Mouse (Mus musculus) monocyte, adult 5-6 weeks (primary cell): ENCODE data around the gene Eif3b. TPM values are rescaled to one million over a fixed set of nuclear protein-coding genes. Genes with fewer than 3 reads are reported as not detected.

ENCODE experiments used
- ATAC-seq: fragments of 153-309, 156-312 bp; replicated peaks from 2 replicates; pipeline ENCODE4 v1.8.0; 2017; ENCODE audit warnings: mild to moderate bottlenecking; ENCODE audit not compliant: low TSS enrichment, insufficient number of reproducible peaks, severe bottlenecking, poor library complexity, low FRiP score
- total RNA-seq: library from RNA; stranded (forward); fragments of 200-1000, 200-491, 200-594 nt; gene quantifications from 3 replicates; pipeline ENCODE4 v1.2.3, GENCODE M21; 2017

Gene Eif3b
- 58.0 to 92.8 TPM (median 85.6 TPM) in 3 replicates for total RNA-seq

GRCm38 (mm10) chr5:140418489-140419441 lies at the start of gene Eif3b:
Gene Eif3b (plus strand): TSS chr5:140419328.
- ATAC-seq, result peak; percentile 91

- no peak for ATAC-seq
Measured at GRCm38 (mm10) chr5:140369466-140369865, 49.7 kb upstream of the Eif3b start.

DNA sequence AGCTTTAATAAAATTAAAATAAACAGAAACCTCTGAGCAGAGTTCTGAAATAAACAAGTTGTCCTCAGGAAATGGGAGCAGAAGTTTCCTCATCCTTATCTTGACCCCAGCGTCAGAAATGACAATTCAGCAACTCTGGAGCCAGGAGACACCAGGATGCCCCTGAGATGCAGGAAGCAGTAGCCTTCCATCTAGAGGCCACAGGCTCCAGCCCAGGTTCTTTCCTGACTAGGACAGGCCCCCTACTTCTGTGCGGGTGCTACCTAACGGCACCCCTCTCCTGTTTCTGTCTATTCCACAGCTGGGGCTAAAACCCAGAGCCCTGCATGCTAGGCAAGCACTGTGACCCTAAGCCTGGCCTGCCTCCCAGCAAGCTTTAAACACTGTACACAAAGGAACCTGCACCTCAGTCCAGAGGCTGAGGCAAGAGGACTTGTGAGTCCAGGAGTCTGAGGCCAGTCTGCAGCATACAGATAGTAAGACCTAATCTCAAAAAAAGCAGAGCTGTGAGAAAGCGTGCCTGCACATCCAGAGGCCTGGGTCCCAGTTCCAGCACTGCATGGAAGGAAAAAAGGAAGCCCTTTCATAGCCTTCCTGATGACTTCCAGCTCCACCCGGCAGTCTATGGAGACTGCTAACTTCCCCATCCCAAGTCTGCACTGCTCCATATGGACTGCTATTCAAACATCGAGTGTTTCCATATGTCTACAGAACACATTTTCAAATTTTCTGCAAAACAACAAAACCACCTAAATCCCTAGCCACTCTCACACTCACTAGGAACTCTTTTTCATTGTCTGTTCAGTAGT lies 48.5 kb upstream of the Eif3b start:
- no peak for ATAC-seq

GRCm38 (mm10) chr5:140371671-140372070 lies 47.5 kb upstream of the Eif3b start:
- no peak for ATAC-seq

GRCm38 (mm10) chr5:140373711-140374110 lies 45.4 kb upstream of the Eif3b start:
- ATAC-seq, result no peak

- no peak; the same call in 1 of the 2 replicates for ATAC-seq
Measured at GRCm38 (mm10) chr5:140374226-140374625, 44.9 kb upstream of the Eif3b start.

DNA sequence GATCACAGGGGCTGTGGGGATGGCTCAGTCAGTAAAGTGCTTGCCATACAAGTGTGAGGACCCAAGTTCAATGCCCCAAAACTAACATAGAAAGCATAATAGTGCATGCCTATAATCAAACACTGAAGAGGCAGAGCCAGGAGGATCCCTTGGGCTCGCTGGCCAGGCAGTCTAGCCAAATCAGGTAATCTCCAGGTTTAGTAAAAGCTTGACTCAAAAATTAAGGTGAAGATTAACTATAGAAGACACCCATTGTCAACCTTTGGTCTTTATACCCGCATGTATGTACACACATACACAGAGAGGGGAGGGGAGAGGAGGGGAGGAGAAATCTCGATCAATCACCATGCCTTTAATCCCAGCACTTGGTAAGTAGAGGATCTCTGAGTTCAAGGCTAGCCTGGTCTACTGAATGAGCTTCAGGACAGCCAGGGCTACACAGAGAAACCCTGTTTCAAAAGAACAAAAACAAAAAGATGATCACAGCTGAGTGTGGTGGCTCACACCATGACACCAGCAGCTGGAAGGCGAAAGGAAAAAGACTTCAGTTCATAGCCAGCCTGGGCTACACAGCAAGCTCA lies 43.8 kb upstream of the Eif3b start:
- no peak for ATAC-seq

GRCm38 (mm10) chr5:140378121-140378853 lies 40.8 kb upstream of the Eif3b start:
- ATAC-seq, result no peak

- ATAC-seq, result peak; percentile 38; the same call in 1 of the 2 replicates
Measured at GRCm38 (mm10) chr5:140379299-140379698, 39.8 kb upstream of the Eif3b start.

DNA sequence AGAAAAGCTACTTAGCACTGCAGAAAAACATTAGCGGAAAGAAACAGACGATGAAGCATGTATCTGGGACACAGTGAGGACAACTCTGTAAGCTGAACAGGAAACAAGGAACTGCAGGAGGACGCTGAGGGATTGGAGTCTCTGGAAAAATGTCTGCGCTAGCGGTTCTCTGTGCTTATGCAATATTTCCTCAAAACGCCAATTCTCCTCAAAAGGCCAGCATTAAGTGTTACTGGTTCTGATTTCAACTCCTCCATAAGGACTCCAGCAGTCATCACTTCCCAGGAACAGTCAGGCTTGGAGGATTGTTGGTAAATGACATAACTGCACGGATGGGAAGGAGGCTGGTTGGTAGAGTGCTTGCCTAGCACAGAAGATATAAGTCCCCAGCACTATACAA lies 38.0 kb upstream of the Eif3b start:
- ATAC-seq, result no peak

DNA sequence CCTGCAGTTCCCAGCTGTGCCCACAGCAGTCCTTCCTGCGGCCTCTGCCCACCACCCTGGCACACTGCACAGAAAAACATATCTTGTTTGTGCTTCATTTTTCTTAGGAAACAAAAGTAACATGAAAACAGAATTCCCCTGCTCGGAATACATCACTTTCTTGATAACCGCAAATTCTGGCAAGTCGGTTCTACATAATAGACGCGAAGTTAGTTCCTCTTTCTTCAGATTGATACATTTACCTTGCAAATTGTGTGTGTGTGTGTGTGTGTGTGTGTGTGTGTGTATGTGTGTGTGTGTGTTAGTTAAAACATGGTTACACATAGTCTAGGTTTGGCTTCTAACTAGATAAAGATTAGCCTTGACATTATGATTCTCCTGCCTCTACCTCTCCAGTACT lies 36.4 kb upstream of the Eif3b start:
- peak; percentile 41; the same call in 1 of the 2 replicates for ATAC-seq

- ATAC-seq, result no peak
Measured at GRCm38 (mm10) chr5:140383559-140383958, 35.6 kb upstream of the Eif3b start.

GRCm38 (mm10) chr5:140384462-140384861 lies 34.7 kb upstream of the Eif3b start:
- ATAC-seq, result no peak

GRCm38 (mm10) chr5:140387236-140387635 lies 31.9 kb upstream of the Eif3b start:
- ATAC-seq, result no peak

DNA sequence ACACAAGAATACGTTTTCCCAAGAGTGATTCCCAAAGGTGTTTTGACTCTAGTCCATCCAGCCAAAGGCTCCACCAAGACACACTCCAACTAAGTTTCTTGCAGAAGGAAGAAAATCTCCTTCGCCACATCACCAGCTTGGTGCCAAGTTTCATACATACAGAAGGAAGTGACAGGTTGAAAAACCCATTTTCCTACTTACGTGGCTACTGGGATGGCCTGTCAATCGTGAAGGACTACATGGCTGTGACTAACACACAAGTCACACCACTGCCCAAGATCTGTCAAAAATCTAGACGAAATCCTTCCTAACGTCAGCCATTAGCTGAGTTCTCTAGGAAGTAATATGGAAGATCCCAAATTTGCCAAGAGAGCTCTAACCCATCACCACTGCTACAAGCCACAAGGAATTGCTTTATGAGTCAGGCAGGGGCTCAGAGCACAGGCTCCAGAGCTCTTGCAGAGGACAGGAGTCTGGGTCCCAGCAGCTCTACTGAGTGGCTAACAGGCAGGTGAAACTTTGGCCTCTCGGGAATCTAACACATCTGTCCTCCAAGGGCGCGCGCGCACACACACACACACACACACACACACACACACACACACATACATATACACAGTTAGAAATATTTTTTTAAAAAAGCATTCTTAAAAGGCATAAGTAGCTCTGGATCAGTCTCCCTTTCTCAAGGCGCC lies 31.2 kb upstream of the Eif3b start:
- no peak for ATAC-seq

GRCm38 (mm10) chr5:140388588-140389576 lies 30.2 kb upstream of the Eif3b start, which contains the start of gene Snx8:
Gene Snx8 (minus strand): TSS chr5:140389262.
- ATAC-seq, result peak; percentile 95

- no peak for ATAC-seq
Measured at GRCm38 (mm10) chr5:140389647-140390046, 29.5 kb upstream of the Eif3b start.
